Mouse (Mus musculus) limb, embryonic 15.5 days (tissue): ENCODE data around the gene 4931423N10Rik. TPM values are rescaled to one million over a fixed set of nuclear protein-coding genes. Genes with fewer than 3 reads are reported as not detected.

Source experiments
- polyA plus RNA-seq: library from polyadenylated mRNA; unstranded; fragments of >200 nt; fragmentation: Nextera tagmentation; extraction: Ambion mirVana; gene quantifications from 2 replicates; pipeline ENCODE4 v1.2.1, GENCODE M21; 2015

The 4931423N10Rik gene
- polyA plus RNA-seq, 1 experiment from 2014 or later, result not detected

Other genes starting within 250 kb of the 4931423N10Rik start
- 52.0 and 57.0 TPM in 2 replicates for gene Abi1, start 167.2 kb upstream of the 4931423N10Rik start, polyA plus RNA-seq
- gene Acbd5, start 139.3 kb upstream of the 4931423N10Rik start, polyA plus RNA-seq, result 30.4 and 33.4 TPM in 2 replicates
- 8.2 and 8.7 TPM in 2 replicates for gene Mastl, start 51.5 kb upstream of the 4931423N10Rik start, polyA plus RNA-seq
- gene Yme1l1, start 51.1 kb upstream of the 4931423N10Rik start, polyA plus RNA-seq, result 75.5 and 78.8 TPM in 2 replicates
- gene Nxph2, start 113.8 kb downstream of the 4931423N10Rik start, polyA plus RNA-seq, result not detected in 2 replicates